Mouse (Mus musculus) CH12.LX (cell line): Measurements from ENCODE around the gene Ccdc62.

Source experiments
- BHLHE40 ChIP-seq: IDR thresholded peaks from 2 replicates; pipeline ENCODE4 v1.6.1; 2011; ENCODE audit warnings: mild to moderate bottlenecking, low read depth, low read length, improper control_type of control experiment
- CTCF ChIP-seq, 2 experiments: IDR thresholded peaks in 1 of 2; conservative IDR thresholded peaks in 1 of 2; 2 replicates each; pipeline ENCODE4 v1.5.1; 2011 to 2012; ENCODE audit warnings: low read depth in 2 of 2, low read length in 2 of 2, improper control_type of control experiment in 1 of 2, inconsistent platforms in 1 of 2, mild to moderate bottlenecking in 1 of 2, moderate library complexity in 1 of 2
- EP300 ChIP-seq: IDR thresholded peaks from 2 replicates; pipeline ENCODE4 v1.6.1; 2011; ENCODE audit warnings: low read length, improper control_type of control experiment
- GABPA ChIP-seq: IDR thresholded peaks from 2 replicates; pipeline ENCODE4 v1.6.1; 2012; ENCODE audit warnings: low read depth, low read length, improper control_type of control experiment, inconsistent platforms; ENCODE audit not compliant: insufficient replicate concordance
- HCFC1 ChIP-seq: IDR thresholded peaks from 2 replicates; pipeline ENCODE4 v1.6.1; 2012; ENCODE audit warnings: low read depth, mild to moderate bottlenecking, inconsistent platforms, low read length, improper control_type of control experiment
- JUN ChIP-seq: IDR thresholded peaks from 2 replicates; pipeline ENCODE4 v1.6.1; 2011; ENCODE audit warnings: low read depth, mild to moderate bottlenecking, low read length, improper control_type of control experiment, moderate library complexity; ENCODE audit not compliant: insufficient read depth
- MAX ChIP-seq: IDR thresholded peaks from 2 replicates; pipeline ENCODE4 v1.6.1; 2011; ENCODE audit warnings: low read length, improper control_type of control experiment
- MAZ ChIP-seq: IDR thresholded peaks from 2 replicates; pipeline ENCODE4 v1.6.1; 2012; ENCODE audit warnings: low read depth, mild to moderate bottlenecking, inconsistent platforms, low read length, improper control_type of control experiment, moderate library complexity
- NELFE ChIP-seq: IDR thresholded peaks from 2 replicates; pipeline ENCODE4 v1.6.1; 2011; ENCODE audit warnings: low read depth, low read length, improper control_type of control experiment
- POLR2A ChIP-seq: IDR thresholded peaks from 2 replicates; pipeline ENCODE4 v1.6.1; 2011; ENCODE audit warnings: low read depth, mild to moderate bottlenecking, improper control_type of control experiment, low read length
- TCF12 ChIP-seq: IDR thresholded peaks from 2 replicates; pipeline ENCODE4 v1.6.1; 2014; ENCODE audit warnings: low read depth, mild to moderate bottlenecking, inconsistent platforms, low read length, improper control_type of control experiment
- UBTF ChIP-seq: IDR thresholded peaks from 2 replicates; pipeline ENCODE4 v1.6.1; 2012; ENCODE audit warnings: low read depth, mild to moderate bottlenecking, inconsistent platforms, low read length, improper control_type of control experiment, moderate library complexity
- USF1 ChIP-seq: IDR thresholded peaks from 2 replicates; pipeline ENCODE4 v1.6.1; 2014; ENCODE audit warnings: low read depth, mild to moderate bottlenecking, inconsistent platforms, low read length, improper control_type of control experiment

GRCm38 (mm10) chr5:123978131-123978530 is 47.7 kb downstream of the Ccdc62 start:
- TF ChIP-seq USF1 (no peak), TCF12 (no peak), EP300 (no peak), CTCF (conservative IDR thresholded peaks at IDR 0.05 in 1 of 2, IDR thresholded peaks at IDR 0.05 in 1 of 2; ENCODE audit: low read depth in 2 of 2, low read length in 2 of 2) (no peak), POLR2A (no peak), MAZ (no peak), GABPA (no peak), JUN (no peak), BHLHE40 (0 out of 2 replicates have a peak, but pooled peaks have one; percentile 24), NELFE (no peak), HCFC1 (no peak), MAX (no peak), UBTF (peak; percentile 51; the same call in 1 of the 2 replicates)
